Mouse (Mus musculus) adipocyte (in vitro differentiated cells): Measurements from ENCODE around the gene Xirp2.

Source experiments
- DNase-seq: peaks from one replicate; pipeline ENCODE4 v3.0.0-alpha.2; 2016; ENCODE audit warnings: low spot score

Xirp2 gene

DNA sequence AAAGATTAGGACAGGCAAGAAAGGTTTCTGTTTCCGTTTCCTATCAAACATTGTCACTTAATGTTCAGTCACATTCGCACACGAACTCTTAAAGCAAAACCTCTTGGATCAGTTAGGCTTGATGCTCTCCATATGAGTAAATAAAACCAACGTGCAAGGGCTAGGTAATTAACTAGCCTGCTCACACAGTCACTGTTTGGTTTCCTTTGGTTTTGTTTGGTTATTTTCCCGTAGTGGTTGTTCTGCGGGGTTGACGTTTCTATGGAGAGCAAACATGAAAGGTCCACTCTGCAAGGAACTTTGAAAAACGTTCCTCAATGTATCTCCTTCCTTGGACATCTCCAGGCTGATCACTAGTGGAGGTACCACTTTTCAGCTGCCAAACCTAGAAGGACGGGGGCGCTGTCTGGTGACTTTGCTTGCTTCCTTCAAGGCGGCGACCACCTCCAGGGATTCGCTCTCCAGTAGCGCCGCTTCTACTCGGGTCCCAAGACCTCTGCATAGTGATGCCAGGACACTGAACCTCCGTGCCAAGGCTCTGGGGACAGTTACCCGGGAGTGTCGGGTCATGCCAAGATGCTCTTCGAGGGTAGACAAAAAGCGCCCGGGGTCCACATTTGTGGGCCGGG is 119.2 kb downstream of the Xirp2 start:
- DNase-seq = no peak

GRCm38 (mm10) chr2:67565480-67566331 is 119.9 kb downstream of the Xirp2 start, which contains the start of gene B3galt1:
B3galt1 (plus strand) TSS chr2:67565871.
- no peak for DNase-seq

GRCm38 (mm10) chr2:67566566-67566965 is 120.8 kb downstream of the Xirp2 start:
- no peak for DNase-seq

DNA sequence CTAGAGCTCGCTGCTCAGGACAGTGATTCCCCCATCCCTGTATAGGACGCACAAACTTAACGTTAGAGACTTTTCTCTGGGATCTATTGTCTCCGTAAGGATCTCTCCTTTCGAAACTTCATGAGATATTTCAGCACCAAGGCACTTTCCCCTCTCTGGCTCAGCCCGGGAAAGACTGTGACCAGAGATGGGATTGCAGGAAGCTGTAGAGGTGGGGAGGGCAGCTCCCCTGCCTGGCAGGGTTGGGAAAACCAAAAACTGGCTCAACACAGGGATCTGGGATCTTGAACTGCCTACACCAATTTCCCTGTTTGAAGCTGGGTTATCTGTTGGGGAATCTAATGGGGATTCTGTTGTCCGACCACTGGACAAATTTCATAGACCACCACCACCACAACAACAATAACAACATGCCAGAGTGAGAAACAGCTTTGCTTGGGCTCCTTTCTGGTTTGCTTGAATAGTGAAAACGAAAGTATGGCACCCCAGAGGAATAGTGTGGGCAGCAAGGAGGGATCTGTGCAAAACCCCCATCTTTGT is 121.4 kb downstream of the Xirp2 start:
- no peak for DNase-seq
